Mouse (Mus musculus): ENCODE data around the gene Rcc1. TPM values are rescaled to one million over a fixed set of nuclear protein-coding genes. Genes with fewer than 3 reads are reported as not detected.

Rcc1 gene
- polyA plus RNA-seq, 1 experiment from 2014 or later = 31.5 TPM

DNA sequence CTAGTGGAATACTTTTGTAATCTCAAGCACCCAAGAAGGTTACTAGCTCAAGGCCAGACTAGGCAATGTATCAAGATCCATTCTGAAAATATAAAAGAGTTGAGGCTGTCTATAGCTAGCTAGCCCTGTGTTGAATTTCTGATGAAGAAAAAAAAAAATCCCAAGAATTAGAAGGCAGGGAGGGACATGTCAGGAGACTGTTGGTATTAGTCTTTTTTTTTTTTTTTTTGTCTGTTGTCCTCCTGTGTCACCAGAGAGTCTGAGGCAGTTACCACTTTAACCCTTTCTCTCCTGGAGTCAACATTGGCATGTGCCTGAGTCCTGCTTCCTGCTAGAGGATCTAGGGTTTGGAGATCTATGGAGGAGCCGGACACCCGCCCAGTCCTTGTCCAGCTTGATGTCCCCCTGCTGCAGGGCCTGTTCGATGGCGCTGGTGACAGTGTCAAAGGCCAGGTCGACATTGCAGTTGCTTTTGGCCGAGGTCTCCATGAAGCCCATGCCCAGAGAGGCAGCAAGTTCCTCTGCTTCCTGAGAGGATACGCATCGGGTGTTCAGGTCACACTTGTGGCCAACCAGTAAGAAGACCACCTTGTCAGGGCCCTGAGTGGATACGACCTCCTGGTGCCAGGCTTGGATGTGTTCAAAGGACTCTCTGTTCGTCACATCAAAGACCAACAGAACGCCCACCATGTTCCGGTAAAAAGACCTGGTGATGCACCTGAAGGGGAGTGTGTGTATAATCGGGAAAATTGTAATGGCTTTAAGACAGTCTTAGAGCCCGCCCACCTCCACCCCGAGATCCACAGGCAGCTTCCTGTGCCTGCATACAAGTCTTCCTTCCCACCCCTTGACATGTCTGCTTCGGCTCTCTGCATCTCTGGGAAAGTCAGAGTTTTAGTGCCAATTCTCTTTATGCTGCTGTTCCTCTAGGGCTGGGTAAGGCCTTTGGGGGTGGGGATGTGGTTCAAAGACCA lies 51.2 kb downstream of the Rcc1 start:
- peak overlapping the region; percentile 51 for H3K4me3 ChIP-seq (ENCODE audit: low read length)
- peak; percentile 28; the same call in 1 of the 2 replicates for ATAC-seq
- peak overlapping the region; percentile 70 for H3K9ac ChIP-seq (ENCODE audit: low read depth, low read length)
- H3K36me3 ChIP-seq (ENCODE audit: control insufficient read depth, insufficient read depth, low read length) = no peaks in the 10 kb centered on the region
- no peaks in the 10 kb centered on the region for H3K27me3 ChIP-seq (replicated peaks; ENCODE audit: control insufficient read depth, insufficient read depth, low read length)
- 0 out of 2 replicates have a peak, but pooled peaks cover 4% of the 10 kb centered on the region for H3K4me1 ChIP-seq (ENCODE audit: control insufficient read depth, insufficient read depth, low read depth, low read length)
- H3K9me3 ChIP-seq (ENCODE audit: control insufficient read depth, low read length) = no peaks in the 10 kb centered on the region
- peak overlapping the region; percentile 80 for H3K4me2 ChIP-seq (ENCODE audit: low read length)
- WGBS = 75% methylated on average over 16 of the region's 16 CpGs
- no peak overlapping the region for H3K27ac ChIP-seq (ENCODE audit: low read depth, low read length)

GRCm38 (mm10) chr4:132301486-132301885 lies 51.9 kb downstream of the Rcc1 start:
- ATAC-seq = no peak
- 89% methylated on average over 6 of the region's 6 CpGs for WGBS

GRCm38 (mm10) chr4:132299849-132300248 lies 53.6 kb downstream of the Rcc1 start:
- no peak overlapping the region for H3K9ac ChIP-seq (ENCODE audit: low read depth, low read length)
- H3K27me3 ChIP-seq (replicated peaks; ENCODE audit: control insufficient read depth, insufficient read depth, low read length) = no peaks in the 10 kb centered on the region
- no peaks in the 10 kb centered on the region for H3K36me3 ChIP-seq (ENCODE audit: control insufficient read depth, insufficient read depth, low read length)
- no peak overlapping the region for H3K4me2 ChIP-seq (ENCODE audit: low read length)
- no peak overlapping the region for H3K4me3 ChIP-seq (ENCODE audit: low read length)
- ATAC-seq = no peak
- H3K9me3 ChIP-seq (ENCODE audit: control insufficient read depth, low read length) = no peaks in the 10 kb centered on the region
- no peak overlapping the region for H3K27ac ChIP-seq (ENCODE audit: low read depth, low read length)
- 76% methylated on average over 1 of the region's 1 CpGs for WGBS
- 0 out of 2 replicates have a peak, but pooled peaks cover 4% of the 10 kb centered on the region for H3K4me1 ChIP-seq (ENCODE audit: control insufficient read depth, insufficient read depth, low read depth, low read length)

More at GRCm38 (mm10) chr4:132301486-132301885, 51.9 kb downstream of the Rcc1 start:
- 0 out of 2 replicates have a peak, but pooled peaks cover 4% of the 10 kb centered on the region for H3K4me1 ChIP-seq (ENCODE audit: control insufficient read depth, insufficient read depth, low read depth, low read length)
- H3K4me2 ChIP-seq (ENCODE audit: low read length) = no peak overlapping the region
- H3K27me3 ChIP-seq (replicated peaks; ENCODE audit: control insufficient read depth, insufficient read depth, low read length) = no peaks in the 10 kb centered on the region
- no peak overlapping the region for H3K4me3 ChIP-seq (ENCODE audit: low read length)
- H3K27ac ChIP-seq (ENCODE audit: low read depth, low read length) = no peak overlapping the region
- no peaks in the 10 kb centered on the region for H3K9me3 ChIP-seq (ENCODE audit: control insufficient read depth, low read length)
- no peak overlapping the region for H3K9ac ChIP-seq (ENCODE audit: low read depth, low read length)
- H3K36me3 ChIP-seq (ENCODE audit: control insufficient read depth, insufficient read depth, low read length) = no peaks in the 10 kb centered on the region

DNA sequence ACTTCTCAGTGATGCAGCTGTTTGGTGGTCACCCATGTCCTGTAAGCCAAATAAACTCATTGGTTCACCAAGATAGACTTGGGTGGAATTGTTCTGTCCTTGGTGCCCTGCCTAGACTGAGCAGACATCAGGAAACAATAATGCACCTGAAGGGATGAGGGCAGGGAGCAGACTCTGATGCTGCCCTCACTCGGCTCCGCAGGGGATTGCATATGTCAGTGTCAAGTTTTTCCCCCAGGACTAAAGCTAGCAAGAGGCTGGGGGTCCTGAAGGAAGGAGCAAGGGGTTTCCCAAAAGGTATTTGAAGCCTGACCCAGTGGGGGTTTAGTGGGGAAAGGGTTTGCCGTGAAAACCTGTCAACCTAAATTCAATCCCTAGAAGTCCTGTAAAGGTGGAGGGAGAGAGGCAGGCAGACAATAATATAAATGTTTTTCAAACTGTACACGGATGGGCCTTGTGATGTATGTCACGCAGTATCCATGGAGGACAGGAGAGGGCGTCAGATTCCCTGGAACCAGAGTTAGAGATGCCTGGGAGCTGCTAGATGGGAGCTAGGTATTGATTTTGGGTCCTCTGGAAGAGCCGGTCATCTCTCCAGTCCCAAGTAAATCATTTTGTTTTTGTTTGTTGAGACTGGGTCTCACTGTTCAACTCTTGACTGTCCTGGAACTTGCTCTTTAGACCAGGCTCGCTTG lies 57.6 kb downstream of the Rcc1 start:
- no peak overlapping the region for H3K4me3 ChIP-seq (ENCODE audit: low read length)
- no peaks in the 10 kb centered on the region for H3K9me3 ChIP-seq (ENCODE audit: control insufficient read depth, low read length)
- no peak for ATAC-seq
- H3K27me3 ChIP-seq (replicated peaks; ENCODE audit: control insufficient read depth, insufficient read depth, low read length) = no peaks in the 10 kb centered on the region
- H3K36me3 ChIP-seq (ENCODE audit: control insufficient read depth, insufficient read depth, low read length) = peaks cover 8% of the 10 kb centered on the region; the same call in 1 of the 2 replicates
- 44% methylated on average over 8 of the region's 8 CpGs for WGBS
- H3K4me2 ChIP-seq (ENCODE audit: low read length) = no peak overlapping the region
- no peak overlapping the region for H3K27ac ChIP-seq (ENCODE audit: low read depth, low read length)
- no peak overlapping the region for H3K9ac ChIP-seq (ENCODE audit: low read depth, low read length)
- no peaks in the 10 kb centered on the region for H3K4me1 ChIP-seq (ENCODE audit: control insufficient read depth, insufficient read depth, low read depth, low read length)

DNA sequence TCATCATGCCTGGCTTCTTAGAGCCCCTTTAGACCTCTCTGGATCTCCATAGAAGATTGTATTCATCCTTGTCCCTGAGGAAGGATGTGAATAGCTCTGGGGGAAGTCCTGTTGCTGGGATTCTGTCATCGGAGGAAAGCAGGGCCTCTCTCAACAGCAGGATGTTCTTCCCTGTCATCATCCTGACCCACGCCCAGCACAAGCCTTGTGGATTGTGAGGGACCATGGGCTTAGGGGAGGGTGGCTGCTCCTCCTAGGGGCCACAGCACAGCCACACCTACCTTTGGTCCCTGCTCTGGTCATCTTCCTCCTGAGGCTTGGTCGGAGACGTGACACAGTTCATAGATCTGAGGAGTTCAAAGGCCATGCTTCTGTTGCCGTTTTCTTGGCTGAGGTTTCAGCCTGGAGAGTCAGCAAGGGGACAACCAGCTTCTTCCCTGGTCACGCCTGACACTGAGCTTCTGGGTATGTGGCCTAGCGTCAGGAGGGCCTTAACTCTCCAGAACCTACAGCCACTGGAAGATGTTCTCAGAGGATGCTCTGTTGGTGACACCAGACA lies 59.6 kb downstream of the Rcc1 start:
- Histone ChIP-seq H3K4me2 (ENCODE audit: low read length) (no peak overlapping the region), H3K4me3 (ENCODE audit: low read length) (no peak overlapping the region), H3K9me3 (ENCODE audit: control insufficient read depth, low read length) (no peaks in the 10 kb centered on the region), H3K27me3 (replicated peaks; ENCODE audit: control insufficient read depth, insufficient read depth, low read length) (no peaks in the 10 kb centered on the region), H3K9ac (ENCODE audit: low read depth, low read length) (no peak overlapping the region), H3K4me1 (ENCODE audit: control insufficient read depth, insufficient read depth, low read depth, low read length) (no peaks in the 10 kb centered on the region), H3K36me3 (ENCODE audit: control insufficient read depth, insufficient read depth, low read length) (peaks cover 11% of the 10 kb centered on the region), H3K27ac (ENCODE audit: low read depth, low read length) (no peak overlapping the region)
- no peak for ATAC-seq
- WGBS = 77% methylated on average over 7 of the region's 7 CpGs

DNA sequence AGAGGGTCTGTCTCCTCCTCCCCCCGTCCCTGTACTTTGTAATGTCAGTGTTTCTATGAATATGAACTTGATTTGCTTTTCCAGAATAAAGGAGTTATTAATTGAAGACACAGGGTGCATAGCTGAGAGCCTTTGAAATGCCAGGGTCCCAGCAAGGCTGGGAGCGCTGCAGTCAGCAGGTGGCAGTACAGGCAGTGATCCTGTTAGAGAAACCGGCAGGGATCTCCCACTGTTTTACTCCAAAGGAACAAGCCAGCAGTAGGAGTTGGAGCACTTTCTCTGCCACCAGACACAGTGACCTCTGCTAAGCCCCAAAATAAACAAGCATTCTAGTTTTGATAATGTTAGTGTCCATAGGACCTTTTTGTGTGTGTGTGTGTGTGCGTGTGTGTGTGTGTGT lies 60.4 kb downstream of the Rcc1 start:
- no peak for ATAC-seq
- 38% methylated on average over 4 of the region's 4 CpGs for WGBS

DNA sequence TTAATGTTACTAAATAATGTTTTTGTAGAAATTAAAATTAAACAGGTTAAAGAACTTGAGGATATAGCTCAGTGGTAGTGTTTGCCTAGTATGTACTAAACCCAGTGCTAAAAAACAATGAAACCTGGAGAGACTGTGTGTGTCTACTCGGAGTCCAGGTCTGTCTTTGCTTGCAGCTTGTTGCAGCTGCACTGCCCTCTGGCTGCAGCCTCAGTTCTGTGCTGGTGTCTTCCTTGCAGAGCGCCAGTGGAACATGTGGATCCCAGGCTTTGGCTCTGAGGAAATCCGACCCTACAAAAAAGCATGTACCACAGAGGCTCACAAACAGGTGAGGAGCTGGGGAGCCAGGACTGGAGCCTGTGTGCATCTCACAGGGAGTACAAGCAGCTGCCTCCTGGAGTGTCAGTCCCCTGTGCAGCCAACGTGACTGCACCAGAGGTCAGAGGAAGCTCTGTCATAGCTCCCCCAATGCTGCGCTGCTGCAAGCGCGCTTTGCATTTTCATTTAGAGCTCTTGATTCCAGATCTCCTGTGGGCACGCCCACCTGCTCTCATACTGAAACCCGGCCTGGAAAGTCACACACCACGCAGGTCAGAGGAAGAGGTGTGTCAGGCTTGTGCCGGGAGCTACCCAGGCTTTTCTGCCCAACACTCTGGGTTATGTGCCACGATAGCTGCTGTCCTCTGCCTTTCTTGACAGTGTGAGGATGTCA lies 61.6 kb downstream of the Rcc1 start:
- WGBS = 78% methylated on average over 12 of the region's 12 CpGs

More for the DNA sequence above, 60.4 kb downstream of the Rcc1 start:
- Histone ChIP-seq H3K27me3 (replicated peaks; ENCODE audit: control insufficient read depth, insufficient read depth, low read length) (no peaks in the 10 kb centered on the region), H3K36me3 (ENCODE audit: control insufficient read depth, insufficient read depth, low read length) (peaks cover 11% of the 10 kb centered on the region), H3K9me3 (ENCODE audit: control insufficient read depth, low read length) (no peaks in the 10 kb centered on the region), H3K27ac (ENCODE audit: low read depth, low read length) (no peak overlapping the region), H3K4me1 (ENCODE audit: control insufficient read depth, insufficient read depth, low read depth, low read length) (no peaks in the 10 kb centered on the region), H3K9ac (ENCODE audit: low read depth, low read length) (no peak overlapping the region), H3K4me2 (ENCODE audit: low read length) (no peak overlapping the region), H3K4me3 (ENCODE audit: low read length) (no peak overlapping the region)

DNA sequence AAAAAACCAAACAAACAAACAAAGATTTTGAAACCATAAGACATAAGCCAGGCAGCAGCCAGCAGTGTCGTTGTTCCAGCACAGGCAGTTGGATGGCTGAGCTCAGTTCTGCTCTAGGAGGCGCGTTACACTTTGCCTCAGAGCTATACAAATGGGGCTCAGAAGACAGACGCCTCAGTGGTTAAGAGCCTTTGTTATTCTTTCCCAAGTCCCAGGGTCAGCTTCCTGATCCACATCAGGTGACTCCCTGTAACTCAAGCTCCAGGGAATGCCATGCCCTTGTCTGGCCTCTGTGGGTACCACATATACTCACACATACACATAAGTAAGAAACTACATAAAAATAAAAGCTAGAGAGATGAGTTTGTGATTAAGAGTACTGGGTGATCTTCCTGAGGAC lies 62.3 kb downstream of the Rcc1 start:
- Histone ChIP-seq H3K27me3 (replicated peaks; ENCODE audit: control insufficient read depth, insufficient read depth, low read length) (no peaks in the 10 kb centered on the region), H3K9ac (ENCODE audit: low read depth, low read length) (no peak overlapping the region), H3K27ac (ENCODE audit: low read depth, low read length) (no peak overlapping the region), H3K36me3 (ENCODE audit: control insufficient read depth, insufficient read depth, low read length) (peaks cover 16% of the 10 kb centered on the region), H3K4me2 (ENCODE audit: low read length) (no peak overlapping the region), H3K4me1 (ENCODE audit: control insufficient read depth, insufficient read depth, low read depth, low read length) (no peaks in the 10 kb centered on the region), H3K9me3 (ENCODE audit: control insufficient read depth, low read length) (no peaks in the 10 kb centered on the region), H3K4me3 (ENCODE audit: low read length) (no peak overlapping the region)
- ATAC-seq = no peak
- WGBS = 90% methylated on average over 4 of the region's 4 CpGs

More for the DNA sequence above, 61.6 kb downstream of the Rcc1 start:
- Histone ChIP-seq H3K4me2 (ENCODE audit: low read length) (no peak overlapping the region), H3K27me3 (replicated peaks; ENCODE audit: control insufficient read depth, insufficient read depth, low read length) (no peaks in the 10 kb centered on the region), H3K27ac (ENCODE audit: low read depth, low read length) (no peak overlapping the region), H3K4me3 (ENCODE audit: low read length) (no peak overlapping the region), H3K9ac (ENCODE audit: low read depth, low read length) (no peak overlapping the region), H3K4me1 (ENCODE audit: control insufficient read depth, insufficient read depth, low read depth, low read length) (no peaks in the 10 kb centered on the region), H3K36me3 (ENCODE audit: control insufficient read depth, insufficient read depth, low read length) (peaks cover 12% of the 10 kb centered on the region), H3K9me3 (ENCODE audit: control insufficient read depth, low read length) (no peaks in the 10 kb centered on the region)
- ATAC-seq = no peak

Measured in hindbrain, embryonic 16.5 days (tissue).